Mouse (Mus musculus) v-Abl transformed pro-B cells (cell line): ENCODE data around the gene Npm3.

Experiments
- in situ Hi-C, 2 experiments: fragments of 400-800 bp; cut with MboI; formaldehyde crosslinking; loops; one replicate each; pipeline ENCODE4 v1.15.1; 2025; ENCODE audit not compliant: unreplicated experiment in 2 of 2

Npm3 gene

GRCm38 (mm10) chr19:45749243-45750043 is at the start of gene Npm3:
Npm3 (minus strand) TSS chr19:45749591.
- in situ Hi-C loops, result loop anchor here (5.0 to 25.0 kb wide), 4 partner anchors 177 to 527 kb away; no protein-coding TSS in a partner anchor

DNA sequence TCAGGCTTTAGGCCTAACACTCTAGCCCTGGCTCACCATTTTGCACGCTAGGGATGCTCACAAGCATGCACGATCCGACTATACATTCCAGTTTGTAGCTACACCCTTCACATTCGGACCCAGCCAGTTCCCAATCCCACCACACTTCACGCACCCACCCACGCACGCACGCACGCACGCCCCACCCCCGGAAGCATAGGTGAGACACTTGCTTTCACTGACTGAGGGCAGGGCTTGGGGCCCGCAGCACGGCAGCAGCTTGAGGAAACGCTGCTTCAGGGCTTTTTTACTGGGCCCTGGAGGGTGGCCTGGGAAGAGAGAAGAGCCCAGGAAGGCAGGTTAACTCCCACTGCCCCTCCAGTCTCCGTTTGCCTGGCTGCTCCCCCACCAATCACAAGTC is 47.5 kb upstream of the Npm3 start:
- in situ Hi-C loops, result no loop called here

GRCm38 (mm10) chr19:45796061-45796556 is 46.7 kb upstream of the Npm3 start:
- in situ Hi-C loops, result no loop called here

- in situ Hi-C loops, result no loop called here
Observed at GRCm38 (mm10) chr19:45795406-45795944, 46.1 kb upstream of the Npm3 start.

- in situ Hi-C loops, result no loop called here
Observed at GRCm38 (mm10) chr19:45794718-45795117, 45.3 kb upstream of the Npm3 start.

DNA sequence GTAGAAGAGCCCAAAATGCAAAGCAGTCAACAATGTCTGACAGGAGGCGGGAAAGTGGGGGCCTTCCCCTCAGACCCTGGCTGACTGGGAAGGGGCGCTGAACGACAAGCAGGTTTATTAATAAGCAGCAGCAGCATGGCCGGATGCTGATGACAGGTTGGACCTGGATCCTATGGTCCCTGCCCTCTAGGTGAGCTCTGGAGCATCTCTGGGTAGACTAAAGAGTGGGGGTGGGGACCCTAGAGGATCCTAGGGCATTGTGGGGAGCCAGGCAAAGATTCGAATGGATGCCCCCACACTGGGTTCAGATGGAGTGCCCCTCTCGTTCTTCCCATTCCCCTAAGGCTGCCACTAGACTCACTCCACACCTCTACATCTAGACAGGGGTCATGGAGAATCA is 43.0 kb upstream of the Npm3 start:
- in situ Hi-C loops, result no loop called here

- in situ Hi-C loops, result no loop called here
Observed at GRCm38 (mm10) chr19:45789888-45790874, 40.8 kb upstream of the Npm3 start.

GRCm38 (mm10) chr19:45789365-45789764 is 40.0 kb upstream of the Npm3 start:
- in situ Hi-C loops, result no loop called here

DNA sequence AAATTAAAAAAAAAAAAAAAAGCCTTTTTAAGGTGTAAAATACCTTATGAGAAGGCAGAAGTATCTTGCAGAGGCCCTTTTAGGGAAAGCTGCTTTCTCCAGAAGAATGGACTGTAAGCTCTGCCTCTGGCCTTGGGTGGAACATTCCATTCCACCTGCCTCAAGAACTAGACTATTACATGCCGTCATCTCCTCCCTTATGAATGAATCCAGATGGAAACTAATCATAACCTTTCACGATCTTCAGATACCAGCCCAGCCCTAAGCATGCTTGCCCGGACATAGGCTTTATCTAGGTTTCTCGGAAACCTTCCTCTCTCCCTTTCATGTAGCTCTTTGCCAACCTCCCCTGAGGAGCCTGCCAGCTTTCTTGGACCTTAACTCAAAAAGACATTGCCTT is 38.9 kb upstream of the Npm3 start:
- in situ Hi-C loops, result no loop called here

- in situ Hi-C loops, result no loop called here
Observed at GRCm38 (mm10) chr19:45787450-45787849, 38.1 kb upstream of the Npm3 start.

DNA sequence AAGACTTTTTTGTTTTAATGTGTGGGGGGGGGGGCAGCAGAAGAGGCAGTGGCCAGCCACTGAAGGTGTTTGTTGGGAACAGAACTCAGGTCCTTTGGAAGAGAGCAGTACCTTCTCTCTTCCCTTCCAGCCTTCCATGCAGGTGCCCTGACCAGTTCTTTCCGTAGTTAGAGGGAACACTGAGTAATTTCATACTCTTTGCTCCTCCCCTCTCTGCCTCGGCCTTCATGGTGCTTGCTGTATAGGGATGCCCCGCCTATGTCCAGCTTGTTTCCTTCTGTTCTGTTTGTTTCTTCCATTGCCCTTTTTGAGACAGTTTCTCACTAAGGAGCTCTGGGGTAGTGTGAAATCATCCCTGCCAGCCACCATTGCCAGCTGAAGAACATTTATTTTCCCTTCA is 36.1 kb upstream of the Npm3 start:
- in situ Hi-C loops, result no loop called here

GRCm38 (mm10) chr19:45783933-45784576 is 34.7 kb upstream of the Npm3 start:
- in situ Hi-C loops, result no loop called here

DNA sequence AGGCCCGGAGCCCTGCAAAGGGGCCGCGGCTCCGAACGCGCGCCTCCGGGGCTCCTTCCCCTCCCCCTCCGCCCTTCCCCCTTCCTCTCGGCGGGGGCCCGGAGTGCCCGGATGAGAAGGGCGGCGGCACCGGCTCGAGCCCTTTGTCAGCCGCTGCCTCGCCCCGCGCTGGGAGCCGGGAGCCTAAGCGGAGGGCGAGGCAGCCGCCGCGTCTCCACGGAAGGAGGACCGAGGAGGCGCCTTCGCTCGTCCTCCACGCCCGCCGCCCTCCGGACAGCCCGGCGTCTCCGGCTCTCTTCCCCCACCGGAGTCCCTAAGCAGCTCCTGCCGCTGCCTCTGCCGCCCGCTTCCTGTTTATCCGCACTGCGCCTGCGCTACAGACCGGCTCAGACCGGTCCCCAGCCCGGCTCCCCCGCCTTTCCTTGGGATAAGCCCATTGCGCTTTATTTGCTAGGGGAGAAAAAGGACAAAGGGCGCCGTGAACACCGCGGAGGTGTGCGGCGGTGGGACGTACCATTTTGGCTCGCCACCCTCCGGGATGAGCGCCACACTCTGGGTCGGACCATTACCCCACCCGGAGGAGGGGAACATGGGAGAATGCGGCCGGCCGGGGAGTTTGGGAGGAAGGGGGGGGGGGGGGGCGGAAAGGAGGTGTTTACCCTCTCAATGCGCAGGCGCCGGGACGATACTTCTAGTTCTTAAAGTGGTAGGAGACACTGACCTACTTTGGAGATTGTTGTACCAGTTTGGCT is 34.0 kb upstream of the Npm3 start, which contains the start of gene Mgea5:
Gene Mgea5, minus strand, starts transcription at position 657 of the 752 bp plus-strand sequence.
- in situ Hi-C loops, result no loop called here

DNA sequence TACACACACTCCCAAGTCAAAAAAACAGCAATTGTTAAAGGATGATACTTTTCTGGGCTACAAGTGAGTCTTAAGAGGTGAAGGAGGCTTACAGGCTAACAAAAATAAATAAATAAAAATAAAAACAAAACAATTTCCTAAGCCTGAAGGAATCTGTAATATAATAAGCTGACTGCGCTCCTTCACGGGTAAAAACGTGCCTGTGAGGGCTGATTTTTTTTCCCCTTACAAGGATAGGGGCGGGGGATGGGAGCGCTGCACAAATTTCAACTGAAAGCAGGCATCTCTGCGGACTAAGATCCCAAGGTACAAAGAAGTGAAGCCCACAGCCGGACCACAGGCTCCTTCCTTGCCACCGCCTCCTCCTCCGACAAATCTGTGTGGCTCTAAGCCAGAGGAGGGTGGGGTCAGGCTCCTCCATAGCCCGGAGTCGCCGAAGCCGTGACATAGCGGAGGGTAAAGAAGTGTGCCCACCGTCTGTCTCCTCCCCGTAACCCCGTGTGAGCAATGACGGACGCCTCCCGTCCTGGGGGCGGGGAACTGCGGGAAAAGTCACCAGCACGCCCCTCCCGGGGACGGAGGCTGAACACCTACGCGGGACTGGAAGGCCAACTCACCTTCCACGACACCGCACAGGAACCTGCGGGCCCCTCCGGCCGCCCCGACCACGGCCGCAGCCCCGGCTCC is 33.1 kb upstream of the Npm3 start:
- in situ Hi-C loops, result no loop called here

DNA sequence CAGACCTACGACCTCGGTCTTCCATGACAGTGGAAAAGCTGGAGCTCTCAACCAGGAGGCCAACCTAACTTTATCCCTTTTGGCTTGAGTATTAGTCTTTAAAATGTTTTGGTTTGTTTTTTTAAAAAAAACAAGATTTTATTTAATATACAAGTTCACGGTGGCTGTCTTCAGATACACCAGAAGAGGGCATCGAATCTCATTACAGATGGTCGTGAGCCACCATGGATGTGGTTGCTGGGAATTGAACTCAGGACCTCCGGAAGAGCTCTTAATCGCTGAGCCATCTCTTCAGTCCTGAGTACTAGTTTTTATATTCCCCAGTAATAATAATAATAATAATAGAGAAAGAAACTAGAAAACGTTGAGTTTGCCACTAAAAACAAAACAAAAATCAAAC is 32.3 kb upstream of the Npm3 start:
- in situ Hi-C loops, result no loop called here

DNA sequence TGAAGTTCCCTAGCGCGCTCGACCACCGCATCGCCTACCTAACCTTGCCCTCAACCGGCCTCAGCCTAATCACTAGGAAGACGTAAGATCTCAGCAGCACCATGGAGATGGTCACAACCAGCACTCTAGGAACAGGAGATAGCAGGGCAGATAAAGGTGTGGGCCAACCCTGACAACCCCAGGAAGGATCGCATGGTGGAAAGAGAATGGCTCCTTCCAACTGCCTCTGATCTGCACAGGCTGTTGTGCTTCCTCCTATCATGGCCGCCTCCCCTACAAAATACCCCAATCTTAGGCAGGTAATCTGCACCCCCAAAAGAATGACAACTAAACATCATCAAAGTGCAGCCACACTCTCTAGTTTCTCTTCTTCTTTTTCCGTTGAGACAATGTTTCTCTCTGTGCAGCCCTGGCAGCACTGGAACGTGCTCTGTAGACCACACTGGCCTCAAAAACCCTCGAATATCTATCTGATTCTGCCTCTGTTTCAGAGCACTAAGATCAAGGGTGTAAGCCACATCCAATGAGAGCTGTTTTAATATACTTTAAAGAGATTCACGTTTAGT is 31.0 kb upstream of the Npm3 start:
- in situ Hi-C loops, result no loop called here

DNA sequence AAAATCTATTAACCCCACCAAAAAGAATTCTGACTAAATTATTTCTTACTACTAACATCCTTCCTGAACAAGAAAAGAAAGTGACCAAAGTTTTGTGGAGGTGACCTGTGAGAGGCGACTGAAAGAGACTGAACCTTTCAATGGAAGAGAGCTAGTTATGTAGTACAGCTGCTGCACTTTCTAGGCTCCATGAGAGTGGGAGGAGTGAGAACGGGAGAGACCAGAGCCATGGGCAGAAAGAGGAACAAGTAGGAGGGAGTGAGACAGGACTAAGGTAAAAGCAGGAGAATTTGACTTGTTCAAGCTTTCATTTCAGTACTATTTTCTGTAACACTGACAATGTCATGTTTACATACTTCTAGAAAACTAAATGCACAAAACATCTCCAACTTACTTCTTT is 26.1 kb upstream of the Npm3 start:
- in situ Hi-C loops, result no loop called here

- in situ Hi-C loops, result no loop called here
Observed at GRCm38 (mm10) chr19:45771501-45771900, 22.1 kb upstream of the Npm3 start.

GRCm38 (mm10) chr19:45760810-45761209 is 11.4 kb upstream of the Npm3 start:
- in situ Hi-C loops, result loop anchor here in 1 of 2 experiments (10.0 kb wide), 1 partner anchor 816 kb away; no protein-coding TSS in a partner anchor
